Mouse (Mus musculus) liver, adult 2 months (tissue): ENCODE measurements around the gene Cisd3. TPM values are rescaled to one million over a fixed set of nuclear protein-coding genes. Genes with fewer than 3 reads are reported as not detected.

Experiments
- DNase-seq: peaks from one replicate; pipeline ENCODE4 v3.0.0-alpha.2; 2011; ENCODE audit warnings: low read depth, low spot score; ENCODE audit errors: extremely low read depth
- H3K27ac ChIP-seq: fragments of 200-500 bp; replicated peaks from 2 replicates; pipeline ENCODE4 v1.5.1; 2012; ENCODE audit warnings: low read depth, mild to moderate bottlenecking, control low read depth, inconsistent platforms, low read length; ENCODE audit not compliant: insufficient read depth
- H3K27me3 ChIP-seq: fragments of 200-500 bp; 2 replicates; pipeline ENCODE4 v1.6.1; 2012; ENCODE audit warnings: mild to moderate bottlenecking, moderate library complexity, low read length, inconsistent platforms; ENCODE audit not compliant: control insufficient read depth, insufficient read depth
- H3K36me3 ChIP-seq: fragments of 200-500 bp; 2 replicates; pipeline ENCODE4 v1.6.1; 2012; ENCODE audit warnings: low read length, inconsistent platforms; ENCODE audit not compliant: control insufficient read depth, insufficient read depth
- H3K4me1 ChIP-seq: fragments of 200-500 bp; 2 replicates; pipeline ENCODE4 v1.6.1; 2011; ENCODE audit warnings: low read length; ENCODE audit not compliant: control insufficient read depth, insufficient read depth
- H3K4me3 ChIP-seq: fragments of 200-500 bp; 2 replicates; pipeline ENCODE4 v1.5.1; 2011; ENCODE audit warnings: low read depth, mild to moderate bottlenecking, control low read depth, low read length, moderate library complexity; ENCODE audit not compliant: insufficient read depth
- H3K79me2 ChIP-seq: fragments of 200-500 bp; 2 replicates; pipeline ENCODE4 v1.6.1; 2012; ENCODE audit warnings: inconsistent platforms, mild to moderate bottlenecking, low read length, moderate library complexity; ENCODE audit not compliant: control insufficient read depth, insufficient read depth
- H3K9ac ChIP-seq: fragments of 200-500 bp; 2 replicates; pipeline ENCODE4 v1.6.1; 2012; ENCODE audit warnings: low read depth, mild to moderate bottlenecking, control low read depth, inconsistent platforms, low read length
- CTCF ChIP-seq: fragments of 200-500 bp; IDR thresholded peaks from 2 replicates; pipeline ENCODE4 v1.5.1; 2011; ENCODE audit warnings: low read depth, low read length, control low read depth
- POLR2A ChIP-seq: fragments of 200-500 bp; IDR thresholded peaks from 2 replicates; pipeline ENCODE4 v1.6.1; 2011; ENCODE audit warnings: low read length, control low read depth; ENCODE audit not compliant: insufficient read depth; ENCODE audit errors: extremely low read depth
- WGBS: fragments of 180-500 bp; shearing (Covaris S2); methylation state at CpG from one replicate; pipeline ENCODE4 v1.1.7; 2018; 5-methylcytosine and 5-hydroxymethylcytosine counted together
- polyA plus RNA-seq: library from polyadenylated mRNA; depleted of rRNA; stranded (reverse); fragments of >200 nt; gene quantifications from 2 replicates; pipeline ENCODE4 v1.2.3, GENCODE M21; 2012
- total RNA-seq: library from RNA; depleted of rRNA; stranded (reverse); fragments of >200 nt; gene quantifications from 2 replicates; pipeline ENCODE4 v1.2.3, GENCODE M21; 2014

Cisd3 gene
- total and polyA plus RNA-seq, 2 experiments, result 35.7 to 73.6 TPM

DNA sequence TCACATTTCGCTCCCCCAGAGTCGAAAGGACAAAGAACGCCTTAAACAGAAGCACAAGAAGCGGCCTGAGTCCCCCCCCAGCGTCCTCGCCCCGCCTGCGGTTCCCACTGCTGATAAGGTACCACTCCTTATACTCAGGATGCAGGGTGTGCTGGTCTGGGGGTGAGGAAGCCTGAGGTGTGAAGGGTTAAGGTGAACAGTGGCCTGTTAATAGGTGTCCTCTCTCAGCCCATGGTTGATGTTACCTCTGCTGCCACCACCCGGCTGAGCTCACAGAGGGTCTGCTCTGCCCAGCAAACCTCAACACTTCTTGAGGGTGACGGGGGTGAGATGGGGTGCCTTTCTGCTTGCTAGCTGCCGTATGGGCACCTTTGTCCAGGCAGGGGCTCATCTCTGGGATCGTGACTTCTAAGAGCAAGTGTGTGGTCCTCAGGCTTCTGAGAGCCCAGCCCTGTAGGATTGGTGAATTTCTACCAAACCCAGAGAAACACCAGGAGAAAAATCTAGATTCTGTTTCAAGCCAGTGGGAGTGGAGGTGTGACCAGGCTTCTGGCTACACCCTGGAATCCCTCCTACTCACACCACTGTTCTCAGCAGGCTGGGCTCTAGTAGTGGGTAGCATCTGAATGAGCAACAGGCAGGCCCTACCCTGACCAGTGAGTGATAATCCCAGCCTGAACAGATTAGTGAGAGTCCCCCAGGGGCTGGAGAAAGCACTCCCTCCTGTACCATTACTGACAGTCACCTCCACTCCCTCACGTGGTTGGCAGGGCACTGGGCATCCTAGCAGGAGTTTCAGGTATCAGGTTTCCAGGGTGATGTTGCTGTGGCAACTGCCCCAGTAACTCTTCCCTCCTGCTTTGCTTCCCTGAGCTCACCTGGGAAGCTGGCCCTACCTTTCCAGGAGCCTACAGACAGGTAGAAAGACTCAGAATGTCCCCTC lies 15.1 kb upstream of the Cisd3 start:
- no peak for DNase-seq
- TF ChIP-seq POLR2A, result no peak
- TF ChIP-seq CTCF, result no peak
- H3K4me1 ChIP-seq, result no peaks in the 10 kb centered on the region
- H3K36me3 ChIP-seq, result no peaks in the 10 kb centered on the region; the same call in 1 of the 2 replicates
- no peaks in the 10 kb centered on the region for H3K79me2 ChIP-seq
- H3K9ac ChIP-seq, result no peak overlapping the region
- no peaks in the 10 kb centered on the region for H3K27me3 ChIP-seq
- WGBS, result 87% methylated on average over 13 of the region's 13 CpGs
- no peak overlapping the region for H3K4me3 ChIP-seq
- H3K27ac ChIP-seq, result no peak overlapping the region

DNA sequence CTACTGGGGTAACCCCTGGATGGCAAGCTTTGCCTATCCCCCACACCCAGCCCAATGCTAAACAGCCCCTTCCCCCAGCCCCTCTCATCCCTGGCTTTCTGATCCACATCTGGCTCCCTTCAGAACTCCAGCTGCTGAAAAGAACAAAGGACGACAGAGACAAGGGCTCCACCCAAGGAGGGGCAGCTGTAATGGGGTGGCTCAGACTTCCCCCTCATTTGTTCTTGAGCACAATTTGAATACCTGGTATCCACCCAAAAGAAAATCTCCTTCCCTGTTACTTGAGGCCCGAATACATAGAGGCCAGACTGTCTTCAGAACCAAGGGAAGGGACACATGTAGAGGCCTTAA lies 14.5 kb upstream of the Cisd3 start:
- H3K4me1 ChIP-seq, result no peaks in the 10 kb centered on the region
- DNase-seq, result no peak
- H3K36me3 ChIP-seq, result no peaks in the 10 kb centered on the region; the same call in 1 of the 2 replicates
- no peak overlapping the region for H3K4me3 ChIP-seq
- no peaks in the 10 kb centered on the region for H3K27me3 ChIP-seq
- 90% methylated on average over 2 of the region's 2 CpGs for WGBS
- TF ChIP-seq CTCF (no peak), POLR2A (no peak)
- no peak overlapping the region for H3K27ac ChIP-seq
- no peak overlapping the region for H3K9ac ChIP-seq
- no peaks in the 10 kb centered on the region for H3K79me2 ChIP-seq

DNA sequence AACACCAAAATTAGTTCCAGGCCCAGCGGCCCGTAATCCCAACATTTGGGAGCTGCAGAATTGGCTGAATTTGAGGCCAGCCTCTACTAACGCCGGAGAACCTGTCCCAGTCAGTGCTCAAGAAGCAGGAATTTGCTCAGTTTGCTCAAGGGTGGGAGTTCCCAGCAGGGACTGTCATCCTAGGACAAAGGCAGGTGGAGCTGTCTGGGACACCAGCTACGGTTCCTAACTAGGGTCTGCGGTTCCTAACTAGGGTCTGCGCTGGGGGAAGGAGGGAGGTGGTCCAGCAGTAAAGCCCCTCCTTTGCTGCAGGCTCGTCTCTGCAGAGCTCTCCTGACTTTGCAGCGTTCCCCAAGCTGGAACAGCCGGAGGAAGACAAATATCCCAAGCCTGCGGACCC lies 12.5 kb upstream of the Cisd3 start:
- no peak overlapping the region for H3K9ac ChIP-seq
- no peaks in the 10 kb centered on the region for H3K79me2 ChIP-seq
- no peak overlapping the region for H3K27ac ChIP-seq
- TF ChIP-seq CTCF, result no peak
- no peak for TF ChIP-seq POLR2A
- WGBS, result 95% methylated on average over 11 of the region's 11 CpGs
- DNase-seq, result no peak
- H3K27me3 ChIP-seq, result no peaks in the 10 kb centered on the region
- no peaks in the 10 kb centered on the region; the same call in 1 of the 2 replicates for H3K36me3 ChIP-seq
- H3K4me3 ChIP-seq, result no peak overlapping the region
- H3K4me1 ChIP-seq, result no peaks in the 10 kb centered on the region

DNA sequence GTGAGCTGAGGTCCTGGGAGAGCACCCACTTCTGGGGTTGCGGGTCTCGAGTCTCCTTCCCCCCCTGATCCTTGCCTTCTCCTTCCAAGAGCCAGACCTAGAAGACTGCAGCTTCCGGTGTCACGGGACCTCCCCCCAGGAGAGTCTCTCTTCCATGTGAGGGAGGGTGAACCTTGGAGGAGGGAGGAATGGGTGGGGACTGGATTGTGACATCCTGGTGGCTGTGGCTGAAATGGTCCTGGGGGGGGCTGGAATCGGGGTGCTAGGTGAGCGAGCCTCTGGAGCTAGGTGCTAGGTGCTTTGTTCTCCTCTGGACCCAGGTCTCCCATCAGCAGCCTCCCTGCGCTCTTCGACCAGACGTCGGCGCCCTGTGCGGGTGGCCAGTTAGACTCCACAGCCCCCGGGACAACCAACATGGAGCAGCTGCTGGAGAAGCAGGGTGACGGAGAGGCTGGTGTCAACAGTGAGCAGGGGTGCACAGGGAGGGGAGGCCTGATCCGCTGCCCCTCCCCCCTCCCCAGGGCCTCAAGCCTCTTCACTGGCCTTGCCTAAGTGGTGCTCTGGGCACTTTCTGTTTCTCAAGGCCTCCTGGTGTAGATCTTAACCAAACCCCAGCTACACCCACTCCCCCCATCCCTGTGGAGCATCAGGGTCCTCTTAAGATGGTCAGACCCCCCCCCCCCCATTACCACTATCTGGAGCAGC lies 9.4 kb upstream of the Cisd3 start:
- TF ChIP-seq POLR2A, result no peak
- no peak for TF ChIP-seq CTCF
- DNase-seq, result no peak
- no peaks in the 10 kb centered on the region for H3K79me2 ChIP-seq
- no peak overlapping the region for H3K27ac ChIP-seq
- no peak overlapping the region for H3K4me3 ChIP-seq
- no peak overlapping the region for H3K9ac ChIP-seq
- no peaks in the 10 kb centered on the region for H3K27me3 ChIP-seq
- H3K36me3 ChIP-seq, result peaks cover 2% of the 10 kb centered on the region; the same call in 1 of the 2 replicates
- WGBS, result 94% methylated on average over 15 of the region's 15 CpGs
- no peaks in the 10 kb centered on the region for H3K4me1 ChIP-seq

DNA sequence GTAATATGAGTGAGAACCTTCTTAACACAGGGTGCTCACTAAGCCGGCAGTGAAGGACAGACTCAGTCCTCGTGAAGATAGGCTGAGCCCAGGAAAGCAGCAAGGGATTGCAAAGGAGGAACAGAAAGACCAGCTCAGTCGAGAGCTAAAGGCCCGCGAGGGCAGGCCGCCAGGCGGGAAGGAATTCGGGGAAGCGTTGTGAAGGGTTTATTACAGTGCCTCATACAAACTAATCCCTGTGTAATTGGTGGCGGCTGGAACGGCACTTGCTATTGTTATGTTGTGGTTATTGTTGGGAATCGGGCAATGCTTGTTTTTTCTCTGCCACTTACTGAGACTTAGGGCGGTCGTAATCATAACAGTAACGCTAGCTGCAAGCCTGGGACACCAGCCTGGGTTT lies 8.2 kb upstream of the Cisd3 start:
- H3K4me1 ChIP-seq, result no peaks in the 10 kb centered on the region
- H3K36me3 ChIP-seq, result peaks cover 2% of the 10 kb centered on the region; the same call in 1 of the 2 replicates
- no peak for TF ChIP-seq POLR2A
- no peak for TF ChIP-seq CTCF
- no peaks in the 10 kb centered on the region for H3K27me3 ChIP-seq
- 91% methylated on average over 15 of the region's 15 CpGs for WGBS
- H3K9ac ChIP-seq, result no peak overlapping the region
- H3K4me3 ChIP-seq, result no peak overlapping the region
- H3K79me2 ChIP-seq, result no peaks in the 10 kb centered on the region
- no peak overlapping the region for H3K27ac ChIP-seq
- no peak for DNase-seq
